Mouse (Mus musculus) urinary bladder, postnatal 36 days (tissue): ENCODE results near the gene Cnksr3.

Experiments
- DNase-seq, 2 experiments: peaks; one replicate each; pipeline ENCODE4 v3.0.0; 2022; ENCODE audit warnings: low spot score in 2 of 2, mixed read lengths in 1 of 2

The Cnksr3 gene

DNA sequence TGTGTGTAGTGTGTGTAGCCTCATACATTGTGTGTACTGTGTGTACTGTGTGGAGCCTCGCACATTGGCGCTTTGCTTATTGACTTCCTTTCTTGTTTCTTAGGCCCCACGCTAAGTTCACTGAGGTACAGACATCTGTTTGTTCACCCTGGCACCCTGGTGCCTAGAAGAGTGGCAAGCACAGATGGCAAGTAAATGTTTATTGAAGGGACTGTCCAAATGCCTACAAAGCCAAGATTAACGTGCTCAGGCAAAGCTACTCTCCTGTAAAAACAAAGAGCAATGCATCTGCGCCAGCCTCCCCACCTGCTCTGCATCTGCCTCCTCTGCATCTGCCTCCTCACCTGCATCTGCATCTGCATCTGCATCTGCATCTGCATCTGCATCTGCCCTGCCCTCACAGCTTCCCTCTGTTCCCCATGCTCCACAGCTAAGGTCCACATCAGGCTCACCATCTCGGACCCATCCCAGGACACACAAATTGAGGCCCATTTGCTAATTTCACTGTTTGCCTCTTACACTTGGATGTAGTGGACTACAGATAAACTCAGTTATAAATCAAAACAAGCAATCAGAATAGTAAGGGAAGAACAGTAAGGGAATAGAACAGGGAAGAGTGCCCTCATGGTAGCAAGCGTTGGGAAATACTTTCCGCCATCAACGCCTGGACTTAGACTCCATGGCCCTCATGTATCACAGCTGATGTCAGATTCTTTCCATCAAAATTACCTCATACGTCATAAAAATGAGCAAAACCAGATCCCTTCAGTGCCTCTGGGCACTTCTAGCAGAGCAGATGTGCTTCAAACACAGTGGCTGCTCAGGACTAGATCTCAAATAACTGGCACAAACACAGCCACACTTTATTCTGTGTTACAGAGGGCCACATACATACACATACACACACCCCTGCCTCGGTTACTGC is 62.1 kb downstream of the Cnksr3 start:
- DNase-seq = no peak

GRCm38 (mm10) chr10:7145614-7146013 is 66.4 kb downstream of the Cnksr3 start:
- no peak for DNase-seq

DNA sequence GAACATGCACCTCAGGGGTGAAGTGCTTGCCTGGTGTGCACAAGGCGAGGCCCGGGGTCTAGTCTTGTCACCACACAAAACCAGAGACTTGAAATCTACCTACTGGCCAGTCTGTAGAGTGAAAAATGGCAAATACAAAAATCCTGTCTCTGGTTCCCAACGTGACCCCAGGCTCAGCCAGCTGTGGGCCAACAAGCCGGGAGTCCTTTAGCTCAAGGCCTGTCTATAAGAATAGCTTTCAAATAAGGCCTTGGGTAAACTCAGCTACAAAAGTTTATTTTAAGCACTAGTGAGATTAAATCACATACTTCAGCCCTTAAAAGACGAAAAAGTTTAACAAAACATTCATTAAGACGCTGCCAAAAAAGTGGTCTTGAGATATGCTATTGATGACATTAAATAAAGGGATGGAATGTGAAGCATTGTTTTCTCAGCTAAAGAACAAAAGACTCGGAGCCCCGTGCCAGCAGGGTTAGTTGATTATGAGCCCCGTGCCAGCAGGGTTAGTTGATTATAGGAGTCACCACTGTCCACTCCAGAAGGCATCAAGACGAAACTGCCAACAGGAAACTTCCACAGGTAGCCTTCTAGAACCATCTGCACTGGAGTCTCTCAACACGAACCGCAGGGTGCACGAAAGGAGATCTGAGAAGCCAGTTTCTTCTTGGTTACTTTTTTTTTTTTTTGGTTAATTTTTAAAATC is 67.8 kb downstream of the Cnksr3 start:
- no peak for DNase-seq

- no peak for DNase-seq
Observed at GRCm38 (mm10) chr10:7142287-7142686, 69.8 kb downstream of the Cnksr3 start.

DNA sequence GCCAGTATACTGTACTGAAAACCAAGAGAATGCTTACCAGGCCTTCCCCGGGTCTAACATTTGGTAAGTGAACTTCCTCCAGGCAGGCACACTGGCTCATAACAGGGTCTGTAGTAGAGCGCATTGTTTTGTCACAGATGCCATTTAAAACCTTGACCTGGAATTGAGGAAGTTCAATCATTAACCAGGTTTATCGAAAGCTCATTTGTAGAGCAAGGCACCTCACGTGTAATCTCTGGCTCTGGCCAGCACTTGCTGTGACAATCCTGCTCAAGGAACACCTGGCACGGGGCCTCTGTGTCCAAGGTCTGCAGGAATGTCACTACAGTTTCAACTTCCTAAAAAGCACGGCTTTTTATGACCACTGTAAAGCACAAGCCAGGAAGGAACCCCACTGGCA is 71.8 kb downstream of the Cnksr3 start:
- no peak for DNase-seq

- no peak for DNase-seq
Observed at GRCm38 (mm10) chr10:7138049-7138448, 74.0 kb downstream of the Cnksr3 start.

- no peak for DNase-seq
Observed at GRCm38 (mm10) chr10:7135751-7136150, 76.3 kb downstream of the Cnksr3 start.

GRCm38 (mm10) chr10:7133005-7133404 is 79.0 kb downstream of the Cnksr3 start:
- DNase-seq = no peak

GRCm38 (mm10) chr10:7131441-7131840 is 80.6 kb downstream of the Cnksr3 start:
- no peak for DNase-seq

DNA sequence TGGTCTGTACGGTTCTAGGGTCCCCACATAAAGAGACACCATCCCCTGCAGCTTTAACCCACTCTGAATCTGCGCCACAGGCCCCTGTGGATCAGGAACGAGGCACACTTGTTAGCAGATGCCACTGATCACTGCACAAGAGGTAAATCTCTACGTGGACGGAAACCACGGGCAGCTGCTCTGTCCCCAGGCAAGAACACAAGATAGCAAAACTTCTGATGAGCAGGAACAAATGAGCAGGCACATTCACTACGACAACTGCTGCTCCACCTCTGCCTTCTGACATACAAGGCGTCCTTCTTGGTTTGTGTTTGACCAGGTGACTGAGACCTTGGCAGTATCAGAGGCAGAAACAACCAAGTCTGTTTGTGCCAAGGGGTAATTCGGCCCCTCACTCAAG is 84.2 kb downstream of the Cnksr3 start:
- DNase-seq = no peak

GRCm38 (mm10) chr10:7126882-7127281 is 85.2 kb downstream of the Cnksr3 start:
- DNase-seq = no peak

GRCm38 (mm10) chr10:7126287-7126686 is 85.8 kb downstream of the Cnksr3 start:
- no peak for DNase-seq

DNA sequence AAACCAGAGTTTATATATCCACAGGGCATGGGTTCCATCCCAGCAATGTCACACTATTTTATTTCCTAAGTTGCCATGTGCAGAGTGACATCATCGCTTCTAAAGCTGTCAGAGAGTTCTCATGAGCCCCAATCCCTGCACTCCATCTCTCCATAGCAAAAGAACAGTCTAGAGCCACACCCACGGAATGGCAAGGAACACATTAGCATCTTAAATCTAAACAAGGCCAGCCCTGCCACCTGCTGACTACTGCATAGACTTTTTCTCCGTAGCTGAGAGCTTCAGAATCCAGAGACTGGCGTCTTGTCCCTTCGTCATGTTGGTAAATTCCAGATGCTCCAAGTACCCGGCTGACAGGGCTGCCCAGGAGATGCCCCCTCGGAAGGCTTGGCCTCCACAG is 87.0 kb downstream of the Cnksr3 start:
- DNase-seq = no peak

- no peak for DNase-seq
Observed at GRCm38 (mm10) chr10:7122294-7122693, 89.7 kb downstream of the Cnksr3 start.

DNA sequence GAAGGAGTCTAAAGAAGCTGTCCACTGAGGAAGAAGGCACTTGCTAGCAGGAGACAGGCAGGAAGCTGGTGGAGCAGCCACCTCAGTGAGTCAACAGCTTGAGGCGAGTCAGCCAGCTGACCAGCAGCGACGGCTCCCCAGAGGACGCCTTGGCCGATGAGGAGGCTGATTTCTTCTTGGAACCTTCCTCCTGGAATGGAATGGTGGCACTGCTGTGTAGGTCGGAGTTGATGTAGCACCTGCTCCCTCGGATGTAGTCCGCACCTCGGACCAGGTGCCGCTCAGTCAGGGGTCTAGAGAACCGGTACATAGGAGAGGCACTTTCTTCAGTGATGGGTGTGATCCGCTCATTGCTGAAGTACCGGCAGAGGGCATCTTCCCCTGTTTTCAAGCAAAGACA is 91.8 kb downstream of the Cnksr3 start:
- peak in 1 of 2 experiments; percentile 40 for DNase-seq

- DNase-seq = peak; percentile 42 to 78
Observed at GRCm38 (mm10) chr10:7118258-7119077, 93.6 kb downstream of the Cnksr3 start.

DNA sequence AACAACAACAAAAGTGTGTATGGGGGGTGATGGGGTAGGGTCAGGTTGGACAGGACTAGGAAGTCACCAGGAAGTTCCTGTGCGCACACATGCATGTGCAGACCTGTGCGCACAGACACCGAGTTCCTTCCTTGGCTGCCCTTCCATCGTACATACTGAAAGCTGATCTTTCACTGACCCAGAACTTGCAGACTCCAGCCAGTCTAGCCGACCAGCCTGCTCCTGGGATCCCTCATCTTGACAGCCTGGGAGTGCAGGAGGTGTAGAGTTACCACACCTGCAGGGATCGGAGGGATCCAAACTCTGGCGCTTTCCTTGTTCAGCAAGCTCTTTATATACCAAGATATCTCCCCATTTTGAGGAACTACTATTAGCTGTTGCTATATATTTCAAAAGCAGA is 94.3 kb downstream of the Cnksr3 start:
- DNase-seq = no peak

DNA sequence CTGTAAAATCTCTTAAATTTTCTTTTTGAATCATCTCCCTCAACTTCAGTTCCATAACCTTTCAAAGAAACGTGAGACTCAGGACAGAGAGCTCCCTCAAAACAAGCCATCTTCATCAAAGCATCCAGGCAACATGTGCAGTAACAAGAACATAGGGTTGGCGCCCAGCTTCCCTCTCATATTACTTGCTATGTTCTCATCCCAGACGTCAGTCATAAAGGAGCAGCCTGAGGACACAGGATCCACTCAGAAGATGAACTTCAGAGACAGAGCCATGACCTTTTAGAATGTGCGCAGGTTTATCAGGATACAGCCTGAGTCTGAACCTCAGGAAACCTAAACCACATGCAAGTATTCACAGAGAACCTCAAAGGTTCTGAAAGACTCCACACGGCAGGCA is 97.2 kb downstream of the Cnksr3 start:
- no peak for DNase-seq

DNA sequence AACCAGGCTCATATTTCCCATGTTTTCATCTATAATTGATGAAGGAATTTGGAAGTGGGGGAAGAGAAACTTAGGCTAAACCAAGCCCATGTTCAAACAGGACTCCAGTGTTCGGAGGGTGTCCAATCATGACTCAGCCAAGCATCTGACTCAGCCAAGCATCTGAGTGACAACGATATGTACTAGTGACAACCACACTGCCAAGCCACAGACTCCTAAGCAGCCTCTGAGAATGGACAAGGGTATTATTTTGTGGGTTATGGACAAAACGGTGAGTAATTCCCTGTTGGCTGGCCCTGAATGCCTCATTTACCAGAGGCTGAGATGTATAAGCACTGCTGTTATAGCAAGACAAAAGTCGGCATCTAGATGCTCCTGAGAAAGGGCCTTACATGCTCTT is 98.3 kb downstream of the Cnksr3 start:
- DNase-seq = no peak

DNA sequence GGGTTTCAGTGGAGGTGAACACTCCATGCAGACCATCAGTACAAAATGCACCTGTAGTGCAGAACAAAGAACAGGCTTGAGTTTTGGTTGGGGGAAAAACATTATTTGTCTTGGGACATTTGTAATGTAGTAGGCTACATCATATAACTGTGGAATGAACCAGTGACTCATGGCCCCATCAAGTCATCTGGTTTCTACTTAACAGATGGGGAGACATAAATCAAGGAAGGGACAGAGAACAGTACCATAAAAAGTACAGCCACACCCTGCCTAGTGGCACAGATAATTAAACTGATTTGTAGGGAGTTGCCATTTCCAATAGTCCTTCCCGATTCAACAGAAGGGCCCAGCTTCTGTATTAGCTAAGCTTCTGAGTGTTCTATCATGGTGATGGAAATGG is 98.9 kb downstream of the Cnksr3 start:
- no peak for DNase-seq

- no peak for DNase-seq
Observed at GRCm38 (mm10) chr10:7111462-7112000, 100.5 kb downstream of the Cnksr3 start.

GRCm38 (mm10) chr10:7103872-7104271 is 108.2 kb downstream of the Cnksr3 start:
- DNase-seq = no peak
